Mouse (Mus musculus) testis, adult 2 months (tissue): ENCODE data around the gene Trpm4.

Experiments
- CTCF ChIP-seq: fragments of 200-500 bp; IDR thresholded peaks from 2 replicates; pipeline ENCODE4 v1.5.1; 2012; ENCODE audit warnings: low read depth, mild to moderate bottlenecking, inconsistent platforms, low read length, moderate library complexity; ENCODE audit not compliant: control insufficient read depth, insufficient read depth, insufficient replicate concordance
- POLR2A ChIP-seq: fragments of 200-500 bp; IDR thresholded peaks from 2 replicates; pipeline ENCODE4 v1.6.1; 2012; ENCODE audit warnings: low read depth, mild to moderate bottlenecking, inconsistent platforms, low read length, moderate library complexity; ENCODE audit not compliant: control insufficient read depth

DNA sequence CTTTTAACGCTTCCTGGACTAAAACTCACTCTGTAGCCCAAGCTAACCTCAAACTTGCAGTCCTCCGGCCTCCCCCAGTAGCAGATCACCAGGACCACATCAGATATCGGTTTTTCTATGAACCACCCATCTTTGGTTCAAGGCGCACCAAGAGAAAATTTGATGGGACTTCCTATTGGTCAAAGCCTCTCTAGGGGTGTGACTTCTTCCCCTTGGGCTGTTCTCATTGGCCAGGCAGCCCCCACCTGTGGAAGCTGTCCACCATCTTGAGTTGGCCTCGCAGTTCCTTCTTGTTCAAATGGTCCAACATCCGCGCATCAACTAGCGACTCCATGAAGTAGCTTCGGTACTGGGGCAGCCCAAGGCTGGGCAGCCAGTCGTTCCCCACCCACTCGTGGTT, 8.5 kb upstream of the Trpm4 start:
- TF ChIP-seq CTCF: no peak
- no peak for TF ChIP-seq POLR2A
